Mouse (Mus musculus): ENCODE results near the gene Maf. TPM values are rescaled to one million over a fixed set of nuclear protein-coding genes. Genes with fewer than 3 reads are reported as not detected.

The Maf gene
- total RNA-seq, 1 experiment, result 1.4 TPM

- in situ Hi-C loops (cut with MboI; ENCODE audit: low sequenced_read_pairs in 2 of 2, unreplicated experiment in 2 of 2), result no loop called here
- H3K9me3 ChIP-seq (ENCODE audit: control insufficient read depth, insufficient read depth, low read depth, low read length), result no peaks in the 10 kb centered on the region
- no peak overlapping the region for H3K27ac ChIP-seq (ENCODE audit: insufficient read depth, low read depth, low read length, poor library complexity, severe bottlenecking)
- H3K9ac ChIP-seq (ENCODE audit: insufficient read depth, low read depth, low read length, poor library complexity, severe bottlenecking), result no peak overlapping the region
- TF ChIP-seq CHD2 (IDR thresholded peaks at IDR 0.05; ENCODE audit: low read depth, low read length) (no peak), ZNF384 (IDR thresholded peaks at IDR 0.05; ENCODE audit: low read depth, low read length) (no peak), MAFK (IDR thresholded peaks at IDR 0.05; ENCODE audit: insufficient read depth, low read depth, low read length) (no peak), ZC3H11A (IDR thresholded peaks at IDR 0.05; ENCODE audit: borderline replicate concordance, low read depth, low read length) (no peak), HCFC1 (IDR thresholded peaks at IDR 0.05; ENCODE audit: borderline replicate concordance, insufficient read depth, low read length) (no peak)
- no peaks in the 10 kb centered on the region for H3K36me3 ChIP-seq (ENCODE audit: control insufficient read depth, insufficient read depth, low read length, poor library complexity, severe bottlenecking)
- no peak for DNase-seq (ENCODE audit: low read depth, low spot score)
- H3K4me1 ChIP-seq (ENCODE audit: control insufficient read depth in 2 of 2, insufficient read depth in 2 of 2, low read length in 2 of 2, poor library complexity in 1 of 2), result no peaks in the 10 kb centered on the region
- H3K4me3 ChIP-seq (ENCODE audit: insufficient read depth in 1 of 2, low read depth in 1 of 2, low read length in 2 of 2, poor library complexity in 1 of 2, severe bottlenecking in 1 of 2), result no peak overlapping the region
Observed at GRCm38 (mm10) chr8:115687349-115687748, 20.2 kb downstream of the Maf start.

- Histone ChIP-seq H3K36me3 (ENCODE audit: control insufficient read depth, insufficient read depth, low read length, poor library complexity, severe bottlenecking) (no peaks in the 10 kb centered on the region), H3K27ac (ENCODE audit: insufficient read depth, low read depth, low read length, poor library complexity, severe bottlenecking) (no peak overlapping the region), H3K9me3 (ENCODE audit: control insufficient read depth, insufficient read depth, low read depth, low read length) (no peaks in the 10 kb centered on the region), H3K4me1 (ENCODE audit: control insufficient read depth in 2 of 2, insufficient read depth in 2 of 2, low read length in 2 of 2, poor library complexity in 1 of 2) (no peaks in the 10 kb centered on the region), H3K9ac (ENCODE audit: insufficient read depth, low read depth, low read length, poor library complexity, severe bottlenecking) (no peak overlapping the region), H3K4me3 (ENCODE audit: insufficient read depth in 1 of 2, low read depth in 1 of 2, low read length in 2 of 2, poor library complexity in 1 of 2, severe bottlenecking in 1 of 2) (no peak overlapping the region)
- in situ Hi-C loops (cut with MboI; ENCODE audit: low sequenced_read_pairs in 2 of 2, unreplicated experiment in 2 of 2), result no loop called here
- DNase-seq (ENCODE audit: low read depth, low spot score), result no peak
- TF ChIP-seq ZC3H11A (IDR thresholded peaks at IDR 0.05; ENCODE audit: borderline replicate concordance, low read depth, low read length) (no peak), ZNF384 (IDR thresholded peaks at IDR 0.05; ENCODE audit: low read depth, low read length) (no peak), CHD2 (IDR thresholded peaks at IDR 0.05; ENCODE audit: low read depth, low read length) (no peak), HCFC1 (IDR thresholded peaks at IDR 0.05; ENCODE audit: borderline replicate concordance, insufficient read depth, low read length) (no peak), MAFK (IDR thresholded peaks at IDR 0.05; ENCODE audit: insufficient read depth, low read depth, low read length) (no peak)
Observed at GRCm38 (mm10) chr8:115683309-115683708, 24.3 kb downstream of the Maf start.

GRCm38 (mm10) chr8:115679539-115679938, 28.1 kb downstream of the Maf start:
- TF ChIP-seq CHD2 (IDR thresholded peaks at IDR 0.05; ENCODE audit: low read depth, low read length) (no peak), ZC3H11A (IDR thresholded peaks at IDR 0.05; ENCODE audit: borderline replicate concordance, low read depth, low read length) (no peak), ZNF384 (IDR thresholded peaks at IDR 0.05; ENCODE audit: low read depth, low read length) (no peak), MAFK (IDR thresholded peaks at IDR 0.05; ENCODE audit: insufficient read depth, low read depth, low read length) (no peak), HCFC1 (IDR thresholded peaks at IDR 0.05; ENCODE audit: borderline replicate concordance, insufficient read depth, low read length) (no peak)
- Histone ChIP-seq H3K9me3 (ENCODE audit: control insufficient read depth, insufficient read depth, low read depth, low read length) (no peaks in the 10 kb centered on the region), H3K4me1 (ENCODE audit: control insufficient read depth in 2 of 2, insufficient read depth in 2 of 2, low read length in 2 of 2, poor library complexity in 1 of 2) (no peaks in the 10 kb centered on the region), H3K9ac (ENCODE audit: insufficient read depth, low read depth, low read length, poor library complexity, severe bottlenecking) (no peak overlapping the region), H3K36me3 (ENCODE audit: control insufficient read depth, insufficient read depth, low read length, poor library complexity, severe bottlenecking) (no peaks in the 10 kb centered on the region), H3K27ac (ENCODE audit: insufficient read depth, low read depth, low read length, poor library complexity, severe bottlenecking) (no peak overlapping the region), H3K4me3 (ENCODE audit: insufficient read depth in 1 of 2, low read depth in 1 of 2, low read length in 2 of 2, poor library complexity in 1 of 2, severe bottlenecking in 1 of 2) (no peak overlapping the region)
- in situ Hi-C loops (cut with MboI; ENCODE audit: low sequenced_read_pairs in 2 of 2, unreplicated experiment in 2 of 2), result no loop called here
- no peak for DNase-seq (ENCODE audit: low read depth, low spot score)

GRCm38 (mm10) chr8:115664866-115665265, 42.7 kb downstream of the Maf start:
- Histone ChIP-seq H3K36me3 (ENCODE audit: control insufficient read depth, insufficient read depth, low read length, poor library complexity, severe bottlenecking) (no peaks in the 10 kb centered on the region), H3K4me3 (ENCODE audit: insufficient read depth in 1 of 2, low read depth in 1 of 2, low read length in 2 of 2, poor library complexity in 1 of 2, severe bottlenecking in 1 of 2) (no peak overlapping the region), H3K9me3 (ENCODE audit: control insufficient read depth, insufficient read depth, low read depth, low read length) (no peaks in the 10 kb centered on the region), H3K27ac (ENCODE audit: insufficient read depth, low read depth, low read length, poor library complexity, severe bottlenecking) (no peak overlapping the region), H3K4me1 (ENCODE audit: control insufficient read depth in 2 of 2, insufficient read depth in 2 of 2, low read length in 2 of 2, poor library complexity in 1 of 2) (no peaks in the 10 kb centered on the region), H3K9ac (ENCODE audit: insufficient read depth, low read depth, low read length, poor library complexity, severe bottlenecking) (no peak overlapping the region)
- in situ Hi-C loops (cut with MboI; ENCODE audit: low sequenced_read_pairs in 2 of 2, unreplicated experiment in 2 of 2), result no loop called here
- DNase-seq (ENCODE audit: low read depth, low spot score), result no peak
- TF ChIP-seq ZC3H11A (IDR thresholded peaks at IDR 0.05; ENCODE audit: borderline replicate concordance, low read depth, low read length) (no peak), ZNF384 (IDR thresholded peaks at IDR 0.05; ENCODE audit: low read depth, low read length) (no peak), HCFC1 (IDR thresholded peaks at IDR 0.05; ENCODE audit: borderline replicate concordance, insufficient read depth, low read length) (no peak), MAFK (IDR thresholded peaks at IDR 0.05; ENCODE audit: insufficient read depth, low read depth, low read length) (no peak), CHD2 (IDR thresholded peaks at IDR 0.05; ENCODE audit: low read depth, low read length) (no peak)

GRCm38 (mm10) chr8:115650110-115650521, 57.5 kb downstream of the Maf start:
- Histone ChIP-seq H3K4me3 (ENCODE audit: insufficient read depth in 1 of 2, low read depth in 1 of 2, low read length in 2 of 2, poor library complexity in 1 of 2, severe bottlenecking in 1 of 2) (no peak overlapping the region), H3K9ac (ENCODE audit: insufficient read depth, low read depth, low read length, poor library complexity, severe bottlenecking) (no peak overlapping the region), H3K9me3 (ENCODE audit: control insufficient read depth, insufficient read depth, low read depth, low read length) (no peaks in the 10 kb centered on the region), H3K36me3 (ENCODE audit: control insufficient read depth, insufficient read depth, low read length, poor library complexity, severe bottlenecking) (no peaks in the 10 kb centered on the region), H3K27ac (ENCODE audit: insufficient read depth, low read depth, low read length, poor library complexity, severe bottlenecking) (no peak overlapping the region), H3K4me1 (ENCODE audit: control insufficient read depth in 2 of 2, insufficient read depth in 2 of 2, low read length in 2 of 2, poor library complexity in 1 of 2) (no peaks in the 10 kb centered on the region)
- DNase-seq (ENCODE audit: low read depth, low spot score), result no peak
- in situ Hi-C loops (cut with MboI; ENCODE audit: low sequenced_read_pairs in 2 of 2, unreplicated experiment in 2 of 2), result no loop called here
- TF ChIP-seq CHD2 (IDR thresholded peaks at IDR 0.05; ENCODE audit: low read depth, low read length) (no peak), HCFC1 (IDR thresholded peaks at IDR 0.05; ENCODE audit: borderline replicate concordance, insufficient read depth, low read length) (no peak), ZC3H11A (IDR thresholded peaks at IDR 0.05; ENCODE audit: borderline replicate concordance, low read depth, low read length) (no peak)
